Mouse (Mus musculus) kidney, embryonic 16.5 days (tissue): ENCODE data around the gene Grb10. TPM values are rescaled to one million over a fixed set of nuclear protein-coding genes. Genes with fewer than 3 reads are reported as not detected.

ENCODE experiments used
- ATAC-seq: fragments of 200-750 bp; cut with Nextera tagmentation; 2 replicates; pipeline ENCODE4 v1.8.0; 2017; ENCODE audit warnings: moderate TSS enrichment; ENCODE audit not compliant: low FRiP score, low TSS enrichment
- H3K27ac ChIP-seq: fragments of 300-500 bp; sonication (generic); 2 replicates; pipeline ENCODE4 v1.5.1; 2014; ENCODE audit warnings: low read length
- H3K27me3 ChIP-seq: fragments of 300-500 bp; sonication (generic); 2 replicates; pipeline ENCODE4 v1.6.1; 2014; ENCODE audit warnings: low read length, control low read depth, mixed read lengths; ENCODE audit not compliant: insufficient read depth
- H3K36me3 ChIP-seq: fragments of 300-500 bp; sonication (generic); 2 replicates; pipeline ENCODE4 v1.6.1; 2014; ENCODE audit warnings: low read length, control low read depth, mixed read lengths; ENCODE audit not compliant: insufficient read depth
- H3K4me1 ChIP-seq: fragments of 300-500 bp; sonication (generic); 2 replicates; pipeline ENCODE4 v1.6.1; 2014; ENCODE audit warnings: low read length, control low read depth, mixed read lengths; ENCODE audit not compliant: insufficient read depth
- H3K4me2 ChIP-seq: fragments of 300-500 bp; sonication (generic); replicated peaks from 2 replicates; pipeline ENCODE4 v1.6.1; 2014; ENCODE audit warnings: low read depth, low read length
- H3K4me3 ChIP-seq: fragments of 300-500 bp; sonication (generic); 2 replicates; pipeline ENCODE4 v1.5.1; 2014; ENCODE audit warnings: mild to moderate bottlenecking, low read length
- H3K9ac ChIP-seq: fragments of 300-500 bp; sonication (generic); replicated peaks from 2 replicates; pipeline ENCODE4 v1.6.1; 2014; ENCODE audit warnings: low read length
- H3K9me3 ChIP-seq: fragments of 300-500 bp; sonication (generic); 2 replicates; pipeline ENCODE4 v1.6.1; 2016; ENCODE audit warnings: low read length, control low read depth
- WGBS: fragments of 180-500 bp; shearing (Covaris S2); extraction: QIAGEN DNeasy Blood & Tissue Kit; methylation state at CpG from one replicate; pipeline ENCODE4 v1.1.7; 2014; 5-methylcytosine and 5-hydroxymethylcytosine counted together
- polyA plus RNA-seq: library from polyadenylated mRNA; unstranded; fragments of >200 nt; fragmentation: Nextera tagmentation; extraction: Ambion mirVana; gene quantifications from 2 replicates; pipeline ENCODE4 v1.2.1, GENCODE M21; 2015

Grb10 gene
- polyA plus RNA-seq: 374 and 409 TPM in 2 replicates

GRCm38 (mm10) chr11:12038470-12038985 lies at the start of gene Grb10:
Gene Grb10, minus strand, starts transcription at chr11:12038683.
- peak within 1 kb of the TSS; percentile 90 for H3K27ac ChIP-seq
- no peaks in the 10 kb centered on the region; the same call in 1 of the 2 replicates for H3K9me3 ChIP-seq
- WGBS: 27% methylated on average over 10 of the region's 10 CpGs
- peak within 1 kb of the TSS; percentile 87 for H3K9ac ChIP-seq
- H3K4me1 ChIP-seq: no peaks in the 10 kb centered on the region
- ATAC-seq: no peak
- H3K4me3 ChIP-seq: peak within 1 kb of the TSS; percentile 58
- H3K27me3 ChIP-seq: peaks cover 67% of the 10 kb centered on the region
- H3K36me3 ChIP-seq: no peaks in the 10 kb centered on the region
- peak within 1 kb of the TSS; percentile 65 for H3K4me2 ChIP-seq

GRCm38 (mm10) chr11:12081638-12082037 lies 43.2 kb upstream of the Grb10 start:
- H3K27ac ChIP-seq: no peak overlapping the region
- ATAC-seq: no peak
- H3K9ac ChIP-seq: no peak overlapping the region
- H3K4me3 ChIP-seq: no peak overlapping the region
- 0 out of 2 replicates have a peak, but pooled peaks cover 3% of the 10 kb centered on the region for H3K36me3 ChIP-seq
- H3K4me2 ChIP-seq: no peak overlapping the region
- no peaks in the 10 kb centered on the region for H3K27me3 ChIP-seq
- 88% methylated on average over 3 of the region's 3 CpGs for WGBS
- H3K9me3 ChIP-seq: 0 out of 2 replicates have a peak, but pooled peaks cover 6% of the 10 kb centered on the region
- no peaks in the 10 kb centered on the region for H3K4me1 ChIP-seq

GRCm38 (mm10) chr11:12079231-12079630 lies 40.7 kb upstream of the Grb10 start:
- H3K4me3 ChIP-seq: no peak overlapping the region
- 0 out of 2 replicates have a peak, but pooled peaks cover 3% of the 10 kb centered on the region for H3K36me3 ChIP-seq
- H3K4me2 ChIP-seq: no peak overlapping the region
- ATAC-seq: no peak
- 0 out of 2 replicates have a peak, but pooled peaks cover 6% of the 10 kb centered on the region for H3K9me3 ChIP-seq
- H3K27ac ChIP-seq: no peak overlapping the region
- H3K27me3 ChIP-seq: no peaks in the 10 kb centered on the region
- WGBS: 67% methylated on average over 2 of the region's 2 CpGs
- H3K9ac ChIP-seq: no peak overlapping the region
- no peaks in the 10 kb centered on the region for H3K4me1 ChIP-seq

GRCm38 (mm10) chr11:12075449-12075848 lies 37.0 kb upstream of the Grb10 start:
- Histone ChIP-seq H3K36me3 (no peaks in the 10 kb centered on the region), H3K9ac (no peak overlapping the region), H3K27me3 (no peaks in the 10 kb centered on the region), H3K4me2 (no peak overlapping the region), H3K9me3 (no peaks in the 10 kb centered on the region), H3K27ac (no peak overlapping the region), H3K4me3 (no peak overlapping the region), H3K4me1 (no peaks in the 10 kb centered on the region)
- no peak for ATAC-seq
- WGBS: 96% methylated on average over 1 of the region's 1 CpGs

GRCm38 (mm10) chr11:12073394-12074226 lies 35.1 kb upstream of the Grb10 start:
- Histone ChIP-seq H3K36me3 (no peaks in the 10 kb centered on the region), H3K4me1 (no peaks in the 10 kb centered on the region), H3K27me3 (no peaks in the 10 kb centered on the region), H3K4me2 (no peak overlapping the region), H3K4me3 (no peak overlapping the region), H3K9me3 (no peaks in the 10 kb centered on the region), H3K9ac (no peak overlapping the region), H3K27ac (no peak overlapping the region)
- no peak for ATAC-seq
- whole genome bisulfite sequencing: 83% methylated on average over 6 of the region's 6 CpGs

GRCm38 (mm10) chr11:12072322-12072721 lies 33.8 kb upstream of the Grb10 start:
- Histone ChIP-seq H3K9ac (no peak overlapping the region), H3K27ac (no peak overlapping the region), H3K27me3 (no peaks in the 10 kb centered on the region), H3K4me2 (no peak overlapping the region), H3K9me3 (no peaks in the 10 kb centered on the region), H3K4me1 (no peaks in the 10 kb centered on the region), H3K36me3 (no peaks in the 10 kb centered on the region), H3K4me3 (no peak overlapping the region)
- 80% methylated on average over 3 of the region's 3 CpGs for WGBS
- no peak for ATAC-seq

GRCm38 (mm10) chr11:12059005-12059404 lies 20.5 kb upstream of the Grb10 start:
- no peaks in the 10 kb centered on the region for H3K4me1 ChIP-seq
- H3K36me3 ChIP-seq: peaks cover 2% of the 10 kb centered on the region; the same call in 1 of the 2 replicates
- no peak overlapping the region for H3K9ac ChIP-seq
- no peak overlapping the region for H3K4me3 ChIP-seq
- no peaks in the 10 kb centered on the region for H3K9me3 ChIP-seq
- 69% methylated on average over 4 of the region's 4 CpGs for WGBS
- H3K27me3 ChIP-seq: no peaks in the 10 kb centered on the region
- no peak overlapping the region for H3K4me2 ChIP-seq
- no peak overlapping the region for H3K27ac ChIP-seq
- no peak for ATAC-seq

- Histone ChIP-seq H3K9me3 (no peaks in the 10 kb centered on the region), H3K9ac (no peak overlapping the region), H3K4me2 (no peak overlapping the region), H3K27me3 (peaks cover 2% of the 10 kb centered on the region; the same call in 1 of the 2 replicates), H3K36me3 (peaks cover 9% of the 10 kb centered on the region; the same call in 1 of the 2 replicates), H3K4me3 (no peak overlapping the region), H3K4me1 (no peaks in the 10 kb centered on the region), H3K27ac (no peak overlapping the region)
- no peak for ATAC-seq
- WGBS: 67% methylated on average over 2 of the region's 2 CpGs
These were observed 10.3 kb upstream of the Grb10 start for GRCm38 (mm10) chr11:12048547-12049327.

- Histone ChIP-seq H3K27ac (no peak overlapping the region), H3K36me3 (peaks cover 9% of the 10 kb centered on the region; the same call in 1 of the 2 replicates), H3K4me2 (no peak overlapping the region), H3K4me3 (no peak overlapping the region), H3K4me1 (no peaks in the 10 kb centered on the region), H3K9ac (no peak overlapping the region), H3K9me3 (no peaks in the 10 kb centered on the region), H3K27me3 (peaks cover 6% of the 10 kb centered on the region)
- 72% methylated on average over 1 of the region's 1 CpGs for WGBS
- ATAC-seq: no peak
These were observed 9.7 kb upstream of the Grb10 start for GRCm38 (mm10) chr11:12048135-12048534.
